Mouse (Mus musculus): ENCODE data around the gene Fhl1. TPM values are rescaled to one million over a fixed set of nuclear protein-coding genes. Genes with fewer than 3 reads are reported as not detected.

The Fhl1 gene
- polyA plus RNA-seq, 1 experiment: 74.2 TPM

GRCm38 (mm10) chrX:56732401-56732800 lies 814 bp downstream of the Fhl1 start:
- Histone ChIP-seq H3K36me3 (ENCODE audit: control insufficient read depth, insufficient read depth) (no peaks in the 10 kb centered on the region), H3K4me2 (ENCODE audit: low read depth) (peak overlapping the region; percentile 24), H3K4me3 (peak overlapping the region; percentile 12), H3K27me3 (ENCODE audit: control insufficient read depth, insufficient read depth, insufficient read length) (no peaks in the 10 kb centered on the region), H3K79me2 (ENCODE audit: control insufficient read depth, insufficient read depth) (no peaks in the 10 kb centered on the region), H3ac (ENCODE audit: control insufficient read depth, insufficient read length) (peak overlapping the region; percentile 41)
- no peak for TF ChIP-seq MAX (IDR thresholded peaks at IDR 0.05; ENCODE audit: low read depth)
- no peak for TF ChIP-seq MYOD1 (IDR thresholded peaks at IDR 0.05; ENCODE audit: control insufficient read depth in 1 of 3, insufficient read length in 2 of 3, low read depth in 2 of 3)
- no peak for TF ChIP-seq POLR2AphosphoS2 (IDR thresholded peaks at IDR 0.05; ENCODE audit: insufficient read length, low read depth)
- no peak for TF ChIP-seq CEBPB (IDR thresholded peaks at IDR 0.05; ENCODE audit: insufficient read depth, poor library complexity, severe bottlenecking)
- no peak for TF ChIP-seq USF1 (IDR thresholded peaks at IDR 0.05; ENCODE audit: low read depth)

DNA sequence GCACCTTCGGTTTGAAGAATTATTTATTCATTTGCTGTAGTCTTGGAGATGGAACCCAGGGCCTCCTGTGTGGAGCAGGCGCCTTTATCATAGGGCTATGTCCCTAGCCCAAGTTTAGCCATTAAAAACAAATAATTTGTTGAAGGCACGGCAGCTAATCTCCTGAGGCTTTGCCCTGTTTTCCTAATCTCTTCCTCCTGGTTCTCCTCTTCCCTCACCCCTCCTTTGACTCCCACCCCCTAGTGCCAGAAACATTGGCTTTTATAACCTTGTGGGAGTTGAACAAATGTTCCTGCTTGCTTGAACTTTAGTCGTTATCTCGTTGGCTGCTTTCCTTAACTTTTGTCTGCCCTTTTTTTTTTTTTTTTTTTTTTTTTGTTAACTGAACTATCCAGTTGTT lies 2.8 kb downstream of the Fhl1 start:
- H3ac ChIP-seq (ENCODE audit: control insufficient read depth, insufficient read length): no peak overlapping the region
- no peak overlapping the region for H3K4me2 ChIP-seq (ENCODE audit: low read depth)
- no peaks in the 10 kb centered on the region for H3K79me2 ChIP-seq (ENCODE audit: control insufficient read depth, insufficient read depth)
- no peaks in the 10 kb centered on the region for H3K36me3 ChIP-seq (ENCODE audit: control insufficient read depth, insufficient read depth)
- no peaks in the 10 kb centered on the region for H3K27me3 ChIP-seq (ENCODE audit: control insufficient read depth, insufficient read depth, insufficient read length)
- H3K4me3 ChIP-seq: no peak overlapping the region
- no peak for TF ChIP-seq CEBPB (IDR thresholded peaks at IDR 0.05; ENCODE audit: insufficient read depth, poor library complexity, severe bottlenecking)

- Histone ChIP-seq H3K27me3 (ENCODE audit: control insufficient read depth, insufficient read depth, insufficient read length) (no peaks in the 10 kb centered on the region), H3K4me2 (ENCODE audit: low read depth) (no peak overlapping the region), H3ac (ENCODE audit: control insufficient read depth, insufficient read length) (no peak overlapping the region), H3K36me3 (ENCODE audit: control insufficient read depth, insufficient read depth) (no peaks in the 10 kb centered on the region), H3K4me3 (no peak overlapping the region), H3K79me2 (ENCODE audit: control insufficient read depth, insufficient read depth) (no peaks in the 10 kb centered on the region)
- TF ChIP-seq SRF (IDR thresholded peaks at IDR 0.05; ENCODE audit: control insufficient read depth, insufficient read length, low read depth) (no peak), CEBPB (IDR thresholded peaks at IDR 0.05; ENCODE audit: insufficient read depth, poor library complexity, severe bottlenecking) (no peak), POLR2AphosphoS2 (IDR thresholded peaks at IDR 0.05; ENCODE audit: insufficient read length, low read depth) (no peak), E2F4 (IDR thresholded peaks at IDR 0.05; ENCODE audit: insufficient read depth) (no peak), POLR2A (IDR thresholded peaks at IDR 0.05; ENCODE audit: insufficient read length, low read depth) (no peak), TCF12 (IDR thresholded peaks at IDR 0.05; ENCODE audit: insufficient read depth, poor library complexity, severe bottlenecking) (no peak)
Observed at GRCm38 (mm10) chrX:56736226-56736625, 4.6 kb downstream of the Fhl1 start.

- H3K27me3 ChIP-seq (ENCODE audit: control insufficient read depth, insufficient read depth, insufficient read length): no peaks in the 10 kb centered on the region
- H3K36me3 ChIP-seq (ENCODE audit: control insufficient read depth, insufficient read depth): no peaks in the 10 kb centered on the region
- no peak overlapping the region for H3K4me3 ChIP-seq
- no peak for TF ChIP-seq REST (IDR thresholded peaks at IDR 0.05; ENCODE audit: insufficient read depth, insufficient read length)
- no peak for TF ChIP-seq SRF (IDR thresholded peaks at IDR 0.05; ENCODE audit: control insufficient read depth, insufficient read length, low read depth)
- TF ChIP-seq TCF12 (IDR thresholded peaks at IDR 0.05; ENCODE audit: insufficient read depth, poor library complexity, severe bottlenecking): no peak
- TF ChIP-seq TCF3 (IDR thresholded peaks at IDR 0.05; ENCODE audit: insufficient read length, low read depth): no peak
- no peak for TF ChIP-seq POLR2AphosphoS2 (IDR thresholded peaks at IDR 0.05; ENCODE audit: insufficient read length, low read depth)
- no peaks in the 10 kb centered on the region for H3K79me2 ChIP-seq (ENCODE audit: control insufficient read depth, insufficient read depth)
- H3K4me2 ChIP-seq (ENCODE audit: low read depth): no peak overlapping the region
- H3ac ChIP-seq (ENCODE audit: control insufficient read depth, insufficient read length): no peak overlapping the region
Observed at GRCm38 (mm10) chrX:56737848-56738554, 6.4 kb downstream of the Fhl1 start.

GRCm38 (mm10) chrX:56741428-56741827 lies 9.8 kb downstream of the Fhl1 start:
- Histone ChIP-seq H3K79me2 (ENCODE audit: control insufficient read depth, insufficient read depth) (no peaks in the 10 kb centered on the region), H3K36me3 (ENCODE audit: control insufficient read depth, insufficient read depth) (no peaks in the 10 kb centered on the region), H3K4me2 (ENCODE audit: low read depth) (no peak overlapping the region), H3K27me3 (ENCODE audit: control insufficient read depth, insufficient read depth, insufficient read length) (no peaks in the 10 kb centered on the region), H3K4me3 (no peak overlapping the region), H3ac (ENCODE audit: control insufficient read depth, insufficient read length) (no peak overlapping the region)
- no peak for TF ChIP-seq REST (IDR thresholded peaks at IDR 0.05; ENCODE audit: insufficient read depth, insufficient read length)
- TF ChIP-seq E2F4 (IDR thresholded peaks at IDR 0.05; ENCODE audit: insufficient read depth): no peak
- no peak for TF ChIP-seq POLR2AphosphoS2 (IDR thresholded peaks at IDR 0.05; ENCODE audit: insufficient read length, low read depth)
- no peak for TF ChIP-seq POLR2A (IDR thresholded peaks at IDR 0.05; ENCODE audit: insufficient read length, low read depth)
- no peak for TF ChIP-seq MYOG (IDR thresholded peaks at IDR 0.05; ENCODE audit: control insufficient read depth in 1 of 3, insufficient read depth in 1 of 3, insufficient read length in 2 of 3, low read depth in 2 of 3)
- TF ChIP-seq TCF12 (IDR thresholded peaks at IDR 0.05; ENCODE audit: insufficient read depth, poor library complexity, severe bottlenecking): no peak
- no peak for TF ChIP-seq TCF3 (IDR thresholded peaks at IDR 0.05; ENCODE audit: insufficient read length, low read depth)
- TF ChIP-seq CEBPB (IDR thresholded peaks at IDR 0.05; ENCODE audit: insufficient read depth, poor library complexity, severe bottlenecking): no peak
- no peak for TF ChIP-seq MYOD1 (IDR thresholded peaks at IDR 0.05; ENCODE audit: control insufficient read depth in 1 of 3, insufficient read length in 2 of 3, low read depth in 2 of 3)
- TF ChIP-seq SRF (IDR thresholded peaks at IDR 0.05; ENCODE audit: control insufficient read depth, insufficient read length, low read depth): no peak
- no peak for TF ChIP-seq USF1 (IDR thresholded peaks at IDR 0.05; ENCODE audit: low read depth)
- no peak for TF ChIP-seq MAX (IDR thresholded peaks at IDR 0.05; ENCODE audit: low read depth)
